Mouse (Mus musculus) lung, embryonic 14.5 days (tissue): ENCODE data around the gene Dlgap1. TPM values are rescaled to one million over a fixed set of nuclear protein-coding genes. Genes with fewer than 3 reads are reported as not detected.

Source experiments
- ATAC-seq: fragments of 200-750 bp; cut with Nextera tagmentation; 2 replicates; pipeline ENCODE4 v1.8.0; 2017; ENCODE audit warnings: mild to moderate bottlenecking, moderate TSS enrichment, moderate library complexity; ENCODE audit not compliant: insufficient read depth
- DNase-seq: peaks from one replicate; pipeline ENCODE4 v3.0.0-alpha.2; 2015
- H3K27ac ChIP-seq: fragments of 300-500 bp; sonication (generic); 2 replicates; pipeline ENCODE4 v1.5.1; 2014; ENCODE audit warnings: low read depth, mild to moderate bottlenecking, moderate library complexity
- H3K27me3 ChIP-seq: fragments of 300-500 bp; sonication (generic); 2 replicates; pipeline ENCODE4 v1.6.1; 2014; ENCODE audit warnings: low read length, control low read depth; ENCODE audit not compliant: insufficient read depth
- H3K36me3 ChIP-seq: fragments of 300-500 bp; sonication (generic); 2 replicates; pipeline ENCODE4 v1.6.1; 2014; ENCODE audit warnings: control low read depth; ENCODE audit not compliant: insufficient read depth
- H3K4me1 ChIP-seq: fragments of 300-500 bp; sonication (generic); 2 replicates; pipeline ENCODE4 v1.6.1; 2014; ENCODE audit warnings: antibody characterized with exemption, control low read depth; ENCODE audit not compliant: insufficient read depth
- H3K4me2 ChIP-seq: fragments of 300-500 bp; sonication (generic); 2 replicates; pipeline ENCODE4 v1.6.1; 2014; ENCODE audit warnings: mild to moderate bottlenecking
- H3K4me3 ChIP-seq: fragments of 300-500 bp; sonication (generic); 2 replicates; pipeline ENCODE4 v1.5.1; 2014; ENCODE audit warnings: low read depth, low read length
- H3K9ac ChIP-seq: fragments of 300-500 bp; sonication (generic); 2 replicates; pipeline ENCODE4 v1.6.1; 2014
- H3K9me3 ChIP-seq: fragments of 300-500 bp; sonication (generic); 2 replicates; pipeline ENCODE4 v1.6.1; 2016; ENCODE audit warnings: low read depth, low read length, control low read depth
- CTCF ChIP-seq: IDR thresholded peaks from 2 replicates; pipeline ENCODE4 v1.5.1; 2016; ENCODE audit warnings: antibody characterized with exemption, low read depth
- WGBS: fragments of 180-500 bp; shearing (Covaris S2); extraction: QIAGEN DNeasy Blood & Tissue Kit; methylation state at CpG from one replicate; pipeline ENCODE4 v1.1.7; 2014; 5-methylcytosine and 5-hydroxymethylcytosine counted together
- polyA plus RNA-seq: library from polyadenylated mRNA; unstranded; fragments of >200 nt; fragmentation: Nextera tagmentation; extraction: Ambion mirVana; gene quantifications from 2 replicates; pipeline ENCODE4 v1.2.1, GENCODE M21; 2014

The Dlgap1 gene
- polyA plus RNA-seq, 1 experiment from 2014 or later: 1.1 TPM

GRCm38 (mm10) chr17:70706976-70707818 is 738.3 kb downstream of the Dlgap1 start:
- H3K9ac ChIP-seq: no peak overlapping the region
- peak overlapping the region; percentile 14; the same call in 1 of the 2 replicates for H3K4me3 ChIP-seq
- peak; percentile 58 for ATAC-seq
- DNase-seq: peak; percentile 93
- H3K27me3 ChIP-seq: no peaks in the 10 kb centered on the region
- peak overlapping the region; percentile 56 for H3K4me2 ChIP-seq
- no peaks in the 10 kb centered on the region for H3K9me3 ChIP-seq
- H3K4me1 ChIP-seq: no peaks in the 10 kb centered on the region
- TF ChIP-seq CTCF: peak; percentile 97
- 3% methylated on average over 28 of the region's 28 CpGs for WGBS
- H3K36me3 ChIP-seq: no peaks in the 10 kb centered on the region
- H3K27ac ChIP-seq: peak overlapping the region; percentile 58; the same call in 1 of the 2 replicates

DNA sequence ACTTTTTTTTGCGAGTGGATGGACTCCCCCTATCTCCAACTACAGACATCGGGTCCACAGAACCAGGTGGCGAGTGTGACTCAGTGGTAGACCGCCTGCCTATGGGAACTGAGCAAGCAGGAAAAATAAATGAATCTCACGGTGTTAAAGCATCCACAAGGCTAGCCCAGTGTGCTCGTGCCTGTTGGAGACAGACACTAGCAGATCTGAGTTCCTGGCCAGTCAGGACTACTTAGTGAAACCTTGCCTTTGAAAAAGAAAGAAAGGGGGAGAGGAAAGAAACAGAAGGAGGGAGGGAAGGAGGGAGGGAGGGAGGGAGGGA is 738.9 kb downstream of the Dlgap1 start:
- no peak for TF ChIP-seq CTCF
- Histone ChIP-seq H3K4me2 (peak overlapping the region; percentile 56; the same call in 1 of the 2 replicates), H3K36me3 (no peaks in the 10 kb centered on the region), H3K4me3 (no peak overlapping the region), H3K4me1 (no peaks in the 10 kb centered on the region), H3K27ac (no peak overlapping the region), H3K9ac (no peak overlapping the region), H3K27me3 (no peaks in the 10 kb centered on the region), H3K9me3 (no peaks in the 10 kb centered on the region)
- 18% methylated on average over 6 of the region's 6 CpGs for WGBS
- no peak for DNase-seq
- ATAC-seq: 0 out of 2 replicates have a peak, but pooled peaks have one; percentile 10

DNA sequence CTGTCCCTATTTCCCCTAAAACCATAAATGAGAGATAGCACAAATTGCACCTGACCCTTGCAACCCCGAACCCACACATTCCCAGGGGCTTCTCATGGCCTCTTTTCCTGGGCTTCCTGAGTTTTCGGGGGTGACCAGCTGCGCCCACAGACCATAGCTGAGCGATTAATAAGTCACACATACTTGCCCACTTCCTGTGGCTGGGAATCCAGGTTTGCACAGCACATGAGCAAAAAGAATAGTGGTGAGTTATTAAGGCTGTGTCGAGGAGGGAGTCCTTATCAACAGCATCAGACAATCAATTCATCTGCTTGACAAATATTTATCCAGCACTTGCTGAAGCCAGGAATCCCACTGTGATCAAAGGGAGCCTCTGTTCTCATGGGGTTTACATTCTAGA is 740.7 kb downstream of the Dlgap1 start:
- peak overlapping the region; percentile 37; the same call in 1 of the 2 replicates for H3K27ac ChIP-seq
- WGBS: 31% methylated on average over 5 of the region's 5 CpGs
- DNase-seq: peak; percentile 45

GRCm38 (mm10) chr17:70713470-70713869 is 744.6 kb downstream of the Dlgap1 start:
- no peak for TF ChIP-seq CTCF
- H3K4me2 ChIP-seq: no peak overlapping the region
- ATAC-seq (no peak), DNase-seq (no peak)
- no peak overlapping the region for H3K27ac ChIP-seq
- no peaks in the 10 kb centered on the region for H3K36me3 ChIP-seq
- H3K9me3 ChIP-seq: no peaks in the 10 kb centered on the region
- no peak overlapping the region for H3K9ac ChIP-seq
- H3K4me1 ChIP-seq: no peaks in the 10 kb centered on the region
- no peak overlapping the region for H3K4me3 ChIP-seq
- no peaks in the 10 kb centered on the region for H3K27me3 ChIP-seq
- 59% methylated on average over 10 of the region's 10 CpGs for WGBS

More for the DNA sequence above, 740.7 kb downstream of the Dlgap1 start:
- Histone ChIP-seq H3K4me2 (no peak overlapping the region), H3K4me1 (no peaks in the 10 kb centered on the region), H3K36me3 (no peaks in the 10 kb centered on the region), H3K27me3 (no peaks in the 10 kb centered on the region), H3K9ac (no peak overlapping the region), H3K4me3 (no peak overlapping the region), H3K9me3 (no peaks in the 10 kb centered on the region)
- ATAC-seq: peak; percentile 52; the same call in 1 of the 2 replicates
- no peak for TF ChIP-seq CTCF

DNA sequence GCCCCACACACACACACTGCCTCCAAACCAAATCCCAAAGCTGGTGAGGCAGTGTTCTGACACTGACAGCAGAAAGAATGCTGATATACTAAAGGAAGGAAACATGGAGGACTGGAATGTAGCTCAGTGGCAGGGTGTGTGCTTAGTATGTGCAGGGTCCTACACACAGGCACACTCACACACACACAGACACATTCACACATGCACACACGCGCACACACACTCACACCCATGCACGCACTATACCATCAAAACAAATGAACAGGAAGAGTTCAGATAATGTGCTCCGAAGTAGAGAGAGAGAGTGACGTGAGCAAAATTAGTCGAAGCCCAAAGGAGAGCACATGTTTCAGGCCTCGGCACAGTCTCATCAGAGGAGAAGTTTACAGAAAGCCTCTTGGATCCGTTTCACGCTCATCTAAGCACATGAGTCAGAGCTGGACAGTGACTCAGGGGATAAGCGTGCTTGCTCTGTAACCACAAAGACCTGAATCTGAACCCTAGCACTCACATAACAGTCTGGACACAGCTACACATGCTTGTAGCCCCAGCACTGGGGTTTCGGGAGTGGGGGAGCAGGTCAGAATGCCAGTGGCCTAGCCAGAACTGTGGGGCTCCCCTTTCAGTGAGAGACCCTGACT is 750.9 kb downstream of the Dlgap1 start:
- Histone ChIP-seq H3K9ac (no peak overlapping the region), H3K9me3 (no peaks in the 10 kb centered on the region), H3K27ac (no peak overlapping the region), H3K27me3 (no peaks in the 10 kb centered on the region), H3K4me2 (no peak overlapping the region), H3K4me3 (no peak overlapping the region), H3K36me3 (no peaks in the 10 kb centered on the region), H3K4me1 (peaks cover 3% of the 10 kb centered on the region; the same call in 1 of the 2 replicates)
- no peak for TF ChIP-seq CTCF
- 66% methylated on average over 11 of the region's 11 CpGs for WGBS
- DNase-seq (no peak), ATAC-seq (peak; percentile 48; the same call in 1 of the 2 replicates)

GRCm38 (mm10) chr17:70720766-70721165 is 751.9 kb downstream of the Dlgap1 start:
- H3K27ac ChIP-seq: no peak overlapping the region
- no peak overlapping the region for H3K4me3 ChIP-seq
- H3K9me3 ChIP-seq: no peaks in the 10 kb centered on the region
- peak; percentile 43 for TF ChIP-seq CTCF
- H3K9ac ChIP-seq: no peak overlapping the region
- no peak overlapping the region for H3K4me2 ChIP-seq
- 18% methylated on average over 8 of the region's 8 CpGs for WGBS
- DNase-seq (peak; percentile 63), ATAC-seq (peak; percentile 72)
- no peaks in the 10 kb centered on the region for H3K36me3 ChIP-seq
- H3K4me1 ChIP-seq: peaks cover 3% of the 10 kb centered on the region; the same call in 1 of the 2 replicates
- no peaks in the 10 kb centered on the region for H3K27me3 ChIP-seq

GRCm38 (mm10) chr17:70722146-70722545 is 753.3 kb downstream of the Dlgap1 start:
- peaks cover 3% of the 10 kb centered on the region; the same call in 1 of the 2 replicates for H3K4me1 ChIP-seq
- DNase-seq (no peak), ATAC-seq (no peak)
- no peak overlapping the region for H3K9ac ChIP-seq
- 74% methylated on average over 3 of the region's 3 CpGs for WGBS
- no peaks in the 10 kb centered on the region for H3K27me3 ChIP-seq
- H3K27ac ChIP-seq: no peak overlapping the region
- TF ChIP-seq CTCF: no peak
- H3K36me3 ChIP-seq: no peaks in the 10 kb centered on the region
- H3K4me2 ChIP-seq: no peak overlapping the region
- H3K4me3 ChIP-seq: no peak overlapping the region
- H3K9me3 ChIP-seq: no peaks in the 10 kb centered on the region
